Mouse (Mus musculus): ENCODE measurements around the gene Vps52.
A peak's percentile ranks its signal among the peaks of the same experiment; 100 is the strongest.

The Vps52 gene

DNA sequence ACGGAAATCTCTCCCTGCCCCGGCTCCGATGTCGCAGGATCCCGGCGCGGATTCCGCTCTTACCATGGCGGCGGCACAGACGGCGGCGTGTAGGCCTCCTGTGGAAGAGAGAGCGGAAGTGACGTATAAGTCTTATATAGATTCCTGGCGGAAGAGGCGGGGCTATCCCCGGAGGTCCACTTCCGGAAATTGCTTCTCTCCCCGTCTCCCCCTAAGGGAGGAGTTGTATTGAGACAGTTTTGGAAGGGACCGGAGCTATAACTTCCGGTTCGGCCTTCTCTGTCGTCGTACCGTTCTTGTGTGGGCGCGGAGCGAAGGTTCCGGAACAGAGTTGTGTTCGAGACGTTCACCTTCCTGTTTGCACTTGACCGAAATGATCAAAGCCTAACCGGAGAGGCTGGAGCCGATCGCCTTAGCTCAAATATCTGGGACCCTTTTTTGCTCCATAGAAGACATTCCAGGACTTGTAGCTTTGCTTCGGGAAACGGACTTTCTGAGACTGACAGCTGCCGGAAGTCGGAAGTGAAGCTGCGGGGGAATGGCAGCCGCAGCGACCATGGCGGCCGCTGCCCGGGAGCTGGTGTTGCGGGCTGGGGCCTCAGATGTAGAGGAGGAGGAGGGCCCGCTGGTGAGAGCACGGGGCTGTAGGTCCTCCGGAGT is at the start of gene Vps52, which contains the start of gene Rps18:
Vps52 (plus strand) TSS at position 258 of the 660 bp plus-strand sequence.
Rps18 (minus strand) TSS at position 447 of the 660 bp plus-strand sequence.
- peak; percentile 96 to 97 for DNase-seq (ENCODE audit: low spot score in 2 of 2)

GRCm38 (mm10) chr17:33908331-33909076 is 47.1 kb upstream of the Vps52 start:
- DNase-seq (ENCODE audit: low spot score in 2 of 2): peak; percentile 56 to 83

DNA sequence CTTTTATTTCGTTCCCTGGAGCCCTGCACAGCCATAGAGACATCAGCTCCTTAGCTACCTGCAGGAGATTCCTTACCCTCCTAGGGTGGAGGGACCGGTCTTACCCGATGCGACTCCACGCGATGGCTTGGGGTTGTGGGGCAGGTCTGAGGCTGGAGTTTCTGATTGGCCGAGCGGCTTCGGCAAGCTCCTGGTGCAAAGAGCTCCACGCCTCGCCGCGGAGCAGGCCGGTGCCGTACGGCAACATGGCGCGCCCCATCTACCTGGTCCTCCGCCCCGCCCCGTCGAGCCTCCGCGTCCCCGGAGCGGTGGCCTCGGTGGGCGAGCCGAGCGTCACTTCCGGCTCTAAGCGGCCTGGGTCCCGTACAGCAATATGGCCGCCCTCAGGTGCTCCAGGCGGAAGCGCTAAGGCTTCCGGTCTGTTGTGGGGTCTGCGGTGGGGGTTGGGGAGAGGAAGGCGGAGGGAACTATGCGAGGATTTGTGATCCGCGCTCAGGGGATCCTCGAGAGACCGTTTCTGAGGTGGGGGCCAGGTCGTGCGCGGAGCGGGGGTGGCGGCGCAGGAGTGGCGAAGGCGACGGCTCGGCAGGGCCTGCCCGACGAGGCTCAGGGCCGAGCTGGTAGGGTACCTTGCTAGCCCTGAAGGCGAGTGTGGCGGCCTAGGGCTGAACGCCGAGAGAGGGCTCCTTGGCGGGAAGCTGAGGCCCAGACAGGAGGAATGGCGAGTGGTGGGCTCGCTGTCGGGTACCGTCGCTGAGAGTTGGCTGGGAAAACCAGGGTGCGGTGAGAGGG is 46.3 kb upstream of the Vps52 start, which contains the start of gene Daxx:
Daxx (plus strand) TSS at position 338 of the 792 bp plus-strand sequence.
- DNase-seq (ENCODE audit: low spot score in 2 of 2): peak; percentile 99

DNA sequence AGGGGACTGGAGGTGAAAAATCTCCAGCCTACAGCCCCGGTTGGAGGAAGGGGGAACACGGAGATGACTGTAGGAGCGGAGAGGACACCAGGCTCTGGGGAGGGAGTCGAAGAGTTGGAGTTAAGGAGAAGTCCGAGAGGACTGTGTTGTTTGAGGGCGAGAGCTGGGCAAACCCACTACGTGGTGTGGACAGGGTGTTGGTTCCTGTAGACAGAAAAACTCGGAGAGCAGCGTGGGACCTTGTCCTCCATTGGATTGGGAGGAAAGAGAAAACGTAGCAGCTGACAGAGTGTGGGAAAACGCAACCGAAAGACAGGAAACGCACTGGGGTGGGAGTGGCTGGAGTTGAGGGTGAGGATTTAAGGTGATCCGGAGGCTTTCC is 45.8 kb upstream of the Vps52 start:
- no peak for DNase-seq (ENCODE audit: low spot score in 2 of 2)

DNA sequence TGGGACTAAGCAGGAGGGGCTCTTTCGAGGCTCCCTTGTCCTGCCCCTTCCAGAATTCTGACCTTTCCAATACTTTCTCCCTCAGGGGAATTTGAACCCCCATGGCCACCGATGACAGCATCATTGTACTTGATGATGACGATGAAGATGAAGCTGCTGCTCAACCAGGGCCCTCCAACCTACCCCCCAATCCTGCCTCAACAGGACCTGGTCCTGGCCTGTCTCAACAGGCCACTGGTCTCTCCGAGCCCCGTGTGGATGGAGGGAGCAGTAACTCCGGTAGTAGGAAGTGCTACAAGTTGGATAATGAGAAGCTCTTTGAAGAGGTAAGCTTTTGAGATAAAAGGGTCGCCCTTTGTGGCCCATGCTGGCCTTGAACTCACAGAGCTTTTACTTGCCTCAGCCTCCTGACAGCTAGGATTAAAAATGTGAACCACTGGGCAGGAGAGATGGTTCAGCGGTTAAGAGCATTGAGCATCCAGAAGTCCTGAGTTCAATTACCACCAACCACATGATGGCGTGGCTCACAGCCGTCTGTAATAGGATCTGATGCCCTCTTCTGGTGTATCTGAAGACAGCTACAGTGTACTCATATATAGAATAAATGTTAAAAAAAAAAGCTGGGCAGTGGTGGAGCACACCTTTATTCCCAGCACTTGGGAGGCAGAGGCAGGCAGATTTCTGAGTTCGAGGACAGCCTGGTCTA is 45.1 kb upstream of the Vps52 start:
- DNase-seq (ENCODE audit: low spot score in 2 of 2): no peak

- DNase-seq (ENCODE audit: low spot score in 2 of 2): no peak
These were observed 44.4 kb upstream of the Vps52 start for GRCm38 (mm10) chr17:33911052-33911812.

DNA sequence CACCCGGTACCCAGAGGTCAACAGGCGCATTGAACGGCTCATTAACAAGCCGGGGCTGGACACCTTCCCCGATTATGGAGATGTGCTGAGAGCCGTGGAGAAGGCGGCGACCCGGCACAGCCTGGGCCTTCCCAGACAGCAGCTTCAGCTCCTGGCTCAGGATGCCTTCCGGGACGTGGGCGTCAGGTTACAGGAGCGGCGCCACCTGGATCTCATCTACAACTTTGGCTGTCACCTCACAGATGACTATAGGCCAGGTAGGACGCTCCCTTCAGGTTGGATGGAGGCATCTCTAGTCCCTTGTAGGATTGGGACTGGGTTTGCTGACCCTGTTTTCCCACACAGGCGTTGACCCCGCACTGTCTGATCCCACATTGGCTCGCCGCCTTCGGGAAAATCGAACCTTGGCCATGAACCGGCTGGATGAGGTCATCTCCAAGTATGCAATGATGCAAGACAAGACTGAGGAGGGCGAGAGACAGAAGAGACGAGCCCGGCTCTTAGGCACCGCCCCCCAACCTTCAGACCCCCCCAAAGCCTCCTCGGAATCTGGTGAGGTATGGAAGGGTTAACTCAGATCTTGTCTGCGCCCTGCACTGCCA is 43.7 kb upstream of the Vps52 start:
- DNase-seq (ENCODE audit: low spot score in 2 of 2): no peak

DNA sequence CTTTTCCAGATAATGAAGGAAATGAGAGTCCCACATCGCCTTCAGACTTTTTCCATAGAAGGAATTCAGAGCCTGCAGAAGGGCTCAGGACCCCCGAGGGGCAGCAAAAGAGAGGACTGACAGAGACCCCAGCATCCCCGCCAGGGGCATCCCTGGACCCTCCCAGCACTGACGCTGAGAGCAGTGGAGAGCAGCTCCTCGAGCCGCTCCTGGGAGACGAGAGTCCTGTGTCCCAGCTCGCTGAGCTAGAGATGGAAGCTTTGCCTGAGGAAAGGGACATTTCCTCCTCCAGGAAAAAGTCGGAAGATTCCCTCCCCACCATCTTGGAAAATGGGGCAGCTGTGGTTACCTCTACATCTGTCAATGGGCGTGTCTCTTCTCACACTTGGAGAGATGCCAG is 42.3 kb upstream of the Vps52 start:
- no peak for DNase-seq (ENCODE audit: low spot score in 2 of 2)

- DNase-seq (ENCODE audit: low spot score in 2 of 2): no peak
These were observed 41.7 kb upstream of the Vps52 start for GRCm38 (mm10) chr17:33913905-33914304.

- DNase-seq (ENCODE audit: low spot score in 2 of 2): peak; percentile 16 to 65
These were observed 40.6 kb upstream of the Vps52 start for GRCm38 (mm10) chr17:33914969-33915391.

- peak; percentile 92 to 95 for DNase-seq (ENCODE audit: low spot score in 2 of 2)
These were observed 39.9 kb upstream of the Vps52 start, which contains the start of the genes Tapbp and Zbtb22 for GRCm38 (mm10) chr17:33915671-33916250. Gene Tapbp, plus strand, starts transcription at chr17:33915899. Gene Zbtb22, plus strand, starts transcription at chr17:33915904.

DNA sequence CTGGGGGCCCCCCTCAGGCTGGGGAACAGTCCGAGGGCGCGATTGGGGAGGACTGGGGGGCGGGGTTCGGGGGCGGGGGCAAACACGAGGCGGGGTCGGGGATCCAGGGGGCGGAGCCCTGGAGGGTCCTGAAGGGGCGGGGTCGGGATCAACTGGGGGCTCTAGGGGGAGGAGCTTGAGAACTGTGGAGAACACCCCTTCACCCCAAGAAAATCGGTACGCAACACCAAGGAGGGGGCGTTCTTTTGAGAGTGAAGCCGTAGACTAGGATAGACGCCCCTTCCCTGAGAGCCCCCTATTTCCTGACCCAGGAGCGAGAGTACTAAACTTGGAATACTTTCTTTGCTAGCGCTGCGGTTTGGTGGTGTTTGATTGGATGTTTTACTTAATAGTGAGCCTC is 39.3 kb upstream of the Vps52 start:
- DNase-seq (ENCODE audit: low spot score in 2 of 2): no peak

DNA sequence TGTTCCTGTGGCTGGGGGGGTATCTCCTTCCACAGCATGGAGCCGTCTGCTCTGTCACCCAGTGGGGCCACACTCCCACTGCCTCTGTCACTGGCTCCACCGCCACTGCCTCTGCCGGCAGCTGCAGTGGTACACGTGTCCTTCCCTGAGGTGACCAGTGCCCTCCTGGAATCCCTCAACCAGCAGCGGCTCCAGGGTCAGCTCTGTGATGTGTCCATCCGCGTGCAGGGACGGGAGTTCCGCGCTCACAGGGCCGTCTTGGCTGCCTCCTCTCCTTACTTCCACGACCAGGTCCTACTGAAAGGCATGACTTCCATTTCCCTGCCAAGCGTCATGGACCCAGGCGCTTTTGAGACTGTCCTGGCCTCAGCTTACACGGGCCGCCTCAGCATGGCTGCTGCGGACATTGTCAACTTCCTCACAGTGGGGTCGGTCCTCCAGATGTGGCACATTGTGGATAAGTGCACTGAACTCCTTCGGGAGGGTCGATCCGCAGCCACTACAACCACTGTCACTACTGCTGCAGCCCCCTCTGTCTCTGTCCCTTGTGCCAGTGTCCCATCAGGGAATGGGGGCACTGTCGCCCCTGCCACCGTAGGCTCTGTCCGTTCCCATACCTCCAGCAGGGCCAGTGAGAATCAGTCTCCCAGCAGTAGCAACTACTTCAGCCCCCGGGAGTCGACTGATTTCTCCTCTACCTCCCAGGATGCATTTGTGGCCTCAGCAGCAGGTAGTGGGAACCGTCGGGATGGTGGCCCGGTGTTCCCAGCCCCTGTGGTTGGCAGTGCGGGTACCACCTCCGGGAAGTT is 38.6 kb upstream of the Vps52 start:
- DNase-seq (ENCODE audit: low spot score in 2 of 2): peak; percentile 26 to 66

- DNase-seq (ENCODE audit: low spot score in 2 of 2): peak in 1 of 2 experiments; percentile 67
These were observed 37.8 kb upstream of the Vps52 start for GRCm38 (mm10) chr17:33917656-33918292.

GRCm38 (mm10) chr17:33918293-33919203 is 37.1 kb upstream of the Vps52 start:
- peak; percentile 53 to 75 for DNase-seq (ENCODE audit: low spot score in 2 of 2)

- peak; percentile 89 to 91 for DNase-seq (ENCODE audit: low spot score in 2 of 2)
These were observed 36.0 kb upstream of the Vps52 start for GRCm38 (mm10) chr17:33919351-33920281.

Data from spleen, postnatal 4 days (tissue).